Mouse (Mus musculus) CH12.LX (cell line): ENCODE measurements around the gene Sult6b2. TPM values are rescaled to one million over a fixed set of nuclear protein-coding genes. Genes with fewer than 3 reads are reported as not detected.

Experiments
- DNase-seq: peaks from one replicate; pipeline ENCODE4 v3.0.0-alpha.2; 2013; ENCODE audit errors: extremely low read depth
- H3K27ac ChIP-seq: 2 replicates; pipeline ENCODE4 v1.5.1; 2012; ENCODE audit warnings: low read depth, mild to moderate bottlenecking, control low read depth, moderate library complexity; ENCODE audit not compliant: insufficient read depth
- H3K27me3 ChIP-seq: replicated peaks from 2 replicates; pipeline ENCODE3; 2012; ENCODE audit warnings: inconsistent platforms
- H3K36me3 ChIP-seq, 2 experiments: replicated peaks in 1 of 2; 2 replicates each; pipeline versions ENCODE3 to v1.6.1; 2012; ENCODE audit warnings: inconsistent platforms in 1 of 2, low read length in 1 of 2, mild to moderate bottlenecking in 1 of 2, mixed read lengths in 1 of 2, moderate library complexity in 1 of 2; ENCODE audit not compliant: control insufficient read depth in 1 of 2, insufficient read depth in 1 of 2
- H3K4me1 ChIP-seq, 2 experiments: 2 replicates each; pipeline ENCODE4 v1.6.1; 2012; ENCODE audit warnings: inconsistent platforms in 1 of 2, moderate library complexity in 1 of 2; ENCODE audit not compliant: insufficient read depth in 2 of 2, control insufficient read depth in 1 of 2
- H3K4me2 ChIP-seq: 2 replicates; pipeline ENCODE4 v1.6.1; 2012; ENCODE audit warnings: low read depth, mild to moderate bottlenecking, control low read depth; ENCODE audit not compliant: poor library complexity, insufficient read depth, severe bottlenecking
- H3K4me3 ChIP-seq, 3 experiments: fragments of 150-350 bp in 1 of 3; sonication (generic) in 1 of 3; replicated peaks in 1 of 3; 2 replicates each; pipeline versions ENCODE3 to v1.5.1; 2011 to 2012; ENCODE audit warnings: low read depth in 2 of 3, low read length in 2 of 3, mild to moderate bottlenecking in 2 of 3, moderate library complexity in 2 of 3, control low read depth in 1 of 3, improper control_type of control experiment in 1 of 3, inconsistent platforms in 1 of 3, mixed read lengths in 1 of 3; ENCODE audit not compliant: poor library complexity in 1 of 3
- H3K79me2 ChIP-seq: replicated peaks from 2 replicates; pipeline ENCODE4 v1.6.1; 2012; ENCODE audit warnings: mild to moderate bottlenecking, moderate library complexity; ENCODE audit not compliant: control insufficient read depth, poor library complexity, insufficient read depth, severe bottlenecking; ENCODE audit errors: extremely low read depth
- H3K9ac ChIP-seq: 2 replicates; pipeline ENCODE4 v1.6.1; 2012; ENCODE audit warnings: low read depth, mild to moderate bottlenecking, control low read depth, moderate library complexity; ENCODE audit not compliant: insufficient read depth
- H3K9me3 ChIP-seq: replicated peaks from 2 replicates; pipeline ENCODE3; 2012; ENCODE audit warnings: low read length, inconsistent platforms, mixed read lengths
- GABPA ChIP-seq: IDR thresholded peaks from 2 replicates; pipeline ENCODE4 v1.6.1; 2012; ENCODE audit warnings: low read depth, low read length, improper control_type of control experiment, inconsistent platforms; ENCODE audit not compliant: insufficient replicate concordance
- IRF4 ChIP-seq: IDR thresholded peaks from 2 replicates; pipeline ENCODE4 v1.6.1; 2014; ENCODE audit warnings: low read depth, mild to moderate bottlenecking, inconsistent platforms, low read length, improper control_type of control experiment
- MXI1 ChIP-seq: IDR thresholded peaks from 2 replicates; pipeline ENCODE4 v1.6.1; 2011; ENCODE audit warnings: mild to moderate bottlenecking, low read depth, low read length, improper control_type of control experiment
- MYC ChIP-seq: IDR thresholded peaks from 2 replicates; pipeline ENCODE4 v1.6.1; 2011; ENCODE audit warnings: low read depth, mild to moderate bottlenecking, improper control_type of control experiment, low read length
- NRF1 ChIP-seq: IDR thresholded peaks from 2 replicates; pipeline ENCODE4 v1.6.1; 2014; ENCODE audit warnings: low read depth, mild to moderate bottlenecking, inconsistent platforms, low read length, improper control_type of control experiment, moderate library complexity
- RCOR1 ChIP-seq: conservative IDR thresholded peaks from 2 replicates; pipeline ENCODE4 v1.6.1; 2012; ENCODE audit warnings: low read depth, mild to moderate bottlenecking, inconsistent platforms, low read length, improper control_type of control experiment
- USF1 ChIP-seq: IDR thresholded peaks from 2 replicates; pipeline ENCODE4 v1.6.1; 2014; ENCODE audit warnings: low read depth, mild to moderate bottlenecking, inconsistent platforms, low read length, improper control_type of control experiment
- ZKSCAN1 ChIP-seq: IDR thresholded peaks from 2 replicates; pipeline ENCODE4 v1.6.1; 2012; ENCODE audit warnings: low read depth, inconsistent platforms, low read length, improper control_type of control experiment, borderline replicate concordance
- dilution Hi-C: fragments of 300-500 bp; cut with MboI; formaldehyde crosslinking; loops from 2 replicates; pipeline ENCODE4 v1.14.3; 2020; ENCODE audit warnings: low sequenced_read_pairs; ENCODE audit not compliant: extremely low pct_unique_long_range_greater_than_20kb, extremely low pct_ligation_motif_present
- in situ Hi-C: fragments of 300-500 bp; cut with MboI; formaldehyde crosslinking; loops from 3 replicates; pipeline ENCODE4 v1.14.3; 2019; ENCODE audit warnings: low sequenced_read_pairs, low pct_ligation_motif_present, low pct_unique_long_range_greater_than_20kb, mixed read lengths
- polyA plus RNA-seq: library from polyadenylated mRNA; unstranded; fragments of >175 nt; gene quantifications from 2 replicates; pipeline ENCODE4 v1.2.1, GENCODE M21; 2012; ENCODE audit warnings: low read depth; ENCODE audit not compliant: insufficient read length
- total RNA-seq, 2 experiments: library from RNA; depleted of rRNA; stranded (reverse); fragments of 300-350 nt in 1 of 2; fragments of >200 nt in 1 of 2; gene quantifications; 2 replicates each; pipeline ENCODE4 v1.2.3; 2012 to 2014

The Sult6b2 gene
- total and polyA plus RNA-seq, 3 experiments: 0.25 to 1.1 (median 0.54) TPM

GRCm38 (mm10) chr6:142793468-142793867 lies 10.8 kb downstream of the Sult6b2 start:
- no peak for TF ChIP-seq USF1
- TF ChIP-seq, all 38 proteins: peak for 0
- DNase-seq: no peak
- Histone ChIP-seq H3K27me3 (no peaks in the 10 kb centered on the region), H3K9ac (no peak overlapping the region), H3K9me3 (no peaks in the 10 kb centered on the region), H3K4me2 (no peak overlapping the region), H3K79me2 (no peaks in the 10 kb centered on the region), H3K4me1 (peaks cover 0 to 4% of the 10 kb centered on the region in 2 experiments; a peak in 1 of 4 replicates), H3K4me3 (no peak overlapping the region), H3K27ac (no peak overlapping the region), H3K36me3 (no peaks in the 10 kb centered on the region)
- dilution Hi-C loops (no loop called here), in situ Hi-C loops (no loop called here)

GRCm38 (mm10) chr6:142792241-142792968 lies 11.9 kb downstream of the Sult6b2 start:
- no peaks in the 10 kb centered on the region for H3K36me3 ChIP-seq
- dilution Hi-C loops (no loop called here), in situ Hi-C loops (no loop called here)
- H3K27ac ChIP-seq: no peak overlapping the region
- H3K27me3 ChIP-seq: no peaks in the 10 kb centered on the region
- DNase-seq: no peak
- no peak for TF ChIP-seq RCOR1
- no peak for TF ChIP-seq NRF1
- TF ChIP-seq IRF4: no peak
- TF ChIP-seq MYC: no peak
- no peak overlapping the region for H3K4me2 ChIP-seq
- H3K9ac ChIP-seq: no peak overlapping the region
- H3K4me3 ChIP-seq: no peak overlapping the region
- no peaks in the 10 kb centered on the region for H3K79me2 ChIP-seq
- peaks cover 0 to 4% of the 10 kb centered on the region in 2 experiments; a peak in 1 of 4 replicates for H3K4me1 ChIP-seq
- no peaks in the 10 kb centered on the region for H3K9me3 ChIP-seq

GRCm38 (mm10) chr6:142789736-142790135 lies 14.6 kb downstream of the Sult6b2 start:
- Histone ChIP-seq H3K4me2 (no peak overlapping the region), H3K27me3 (no peaks in the 10 kb centered on the region), H3K79me2 (no peaks in the 10 kb centered on the region), H3K9me3 (no peaks in the 10 kb centered on the region), H3K27ac (no peak overlapping the region), H3K36me3 (no peaks in the 10 kb centered on the region), H3K4me3 (no peak overlapping the region), H3K4me1 (peaks cover 0 to 4% of the 10 kb centered on the region in 2 experiments; a peak in 1 of 4 replicates), H3K9ac (no peak overlapping the region)
- dilution Hi-C loops: no loop called here
- TF ChIP-seq MXI1 (no peak), ZKSCAN1 (no peak), MYC (no peak), GABPA (no peak)
- no peak for DNase-seq
- in situ Hi-C loops: no loop called here
